Mouse (Mus musculus): ENCODE measurements around the gene Slc27a2.
"Not testable (repeated sequence)": the region's sequence is repeated elsewhere in the genome, so short reads cannot be mapped to it uniquely, and the experiment has no call there.

Slc27a2 gene

DNA sequence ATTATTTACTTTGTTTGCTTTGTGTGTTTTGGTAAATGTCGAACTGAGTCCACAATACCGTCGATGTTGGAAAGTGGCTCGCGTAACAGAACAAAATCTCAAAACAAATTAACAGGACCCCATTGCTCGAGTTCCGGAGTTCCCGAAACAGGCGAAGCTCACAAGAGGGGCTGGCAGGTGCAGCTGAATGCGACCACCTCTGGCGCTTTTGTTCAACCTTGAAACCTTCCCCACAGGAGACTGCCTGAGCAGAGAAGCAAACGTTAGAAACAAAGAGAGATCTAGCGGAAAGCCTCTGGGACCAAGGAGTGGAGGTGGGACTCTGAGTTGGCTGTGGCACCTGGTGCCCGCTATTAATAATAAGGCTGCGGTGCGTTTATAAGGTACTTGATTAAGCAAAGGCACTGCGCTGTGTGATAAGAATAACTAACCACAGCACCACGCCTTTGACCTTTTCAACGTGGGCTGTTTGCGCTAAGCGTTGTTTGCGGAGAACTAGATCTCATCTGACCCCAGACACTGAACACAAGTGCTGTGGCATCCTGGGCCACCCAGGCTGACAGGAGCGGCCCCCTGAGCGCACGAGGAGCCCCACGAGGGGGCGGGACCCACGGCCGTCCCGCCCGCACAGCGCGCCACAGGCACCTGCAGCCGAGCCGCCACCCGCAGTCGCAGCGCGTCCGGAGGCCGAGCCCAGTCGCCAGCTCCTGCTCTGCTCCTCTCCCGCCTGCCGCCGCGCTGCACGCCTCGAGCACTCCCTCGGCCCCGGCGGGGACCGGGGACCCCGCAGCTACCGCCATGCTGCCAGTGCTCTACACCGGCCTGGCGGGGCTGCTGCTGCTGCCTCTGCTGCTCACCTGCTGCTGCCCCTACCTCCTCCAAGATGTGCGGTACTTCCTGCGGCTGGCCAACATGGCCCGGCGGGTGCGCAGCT, at the start of gene Slc27a2:
Slc27a2 (plus strand) TSS at position 51 of the 934 bp plus-strand sequence.
- peak; percentile 6 for DNase-seq (ENCODE audit: low spot score)

DNA sequence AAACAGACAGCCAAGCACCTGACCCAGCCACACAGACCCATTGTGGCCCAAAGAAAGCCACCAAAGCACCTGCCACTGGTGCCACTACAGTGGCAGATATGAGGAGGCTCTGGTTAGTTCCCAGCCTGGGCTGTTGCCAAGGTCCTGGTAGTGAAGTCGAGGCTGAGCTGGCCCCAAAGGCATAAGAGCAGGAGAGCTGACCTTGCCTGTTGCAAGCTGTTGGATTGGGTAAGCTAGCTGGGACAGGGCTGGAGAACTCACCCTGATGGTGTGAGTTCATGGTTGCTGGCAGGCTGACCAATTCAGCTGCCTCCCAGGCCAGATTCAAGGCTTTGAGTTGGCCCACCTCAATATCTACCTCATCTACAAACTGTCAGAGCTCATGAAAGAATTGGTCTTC, 47.1 kb upstream of the Slc27a2 start:
- DNase-seq (ENCODE audit: low spot score), result no peak

DNA sequence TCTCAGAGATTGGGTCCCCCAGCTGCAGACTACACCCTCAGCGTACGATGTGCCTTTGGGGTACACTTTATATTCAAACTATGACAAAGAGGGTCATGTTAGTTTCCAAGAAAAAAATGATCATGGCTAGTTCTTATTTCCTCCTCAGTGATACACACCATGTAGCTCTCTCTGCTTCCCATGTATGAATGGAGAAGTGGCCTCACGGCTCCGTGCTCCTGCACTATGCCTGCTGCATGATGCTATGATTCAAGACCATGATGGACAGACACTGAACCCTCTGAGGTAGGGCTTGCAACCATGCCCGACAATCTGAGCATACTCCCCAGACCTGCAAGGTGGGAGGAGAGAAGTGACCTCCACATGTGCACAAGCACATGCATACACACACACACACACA, 44.7 kb upstream of the Slc27a2 start:
- no peak for DNase-seq (ENCODE audit: low spot score)

DNA sequence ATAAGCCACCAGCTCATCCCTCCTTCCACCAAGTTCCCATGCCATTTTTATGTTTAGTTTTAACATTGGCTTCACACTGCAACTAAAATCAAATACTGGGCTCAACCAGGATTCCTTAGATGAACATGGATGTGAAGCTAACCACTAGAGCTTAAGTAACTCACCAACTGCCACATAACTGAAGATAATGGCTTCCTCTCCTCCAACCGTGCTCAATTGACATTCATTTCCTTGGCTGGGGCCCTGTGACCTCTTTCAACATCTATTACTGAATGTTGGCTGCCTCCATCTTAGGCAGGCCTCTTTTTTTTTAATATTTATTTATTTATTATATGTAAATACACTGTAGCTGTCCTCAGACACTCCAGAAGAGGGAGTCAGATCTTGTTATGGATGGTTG, 44.0 kb upstream of the Slc27a2 start:
- no peak for DNase-seq (ENCODE audit: low spot score)

DNA sequence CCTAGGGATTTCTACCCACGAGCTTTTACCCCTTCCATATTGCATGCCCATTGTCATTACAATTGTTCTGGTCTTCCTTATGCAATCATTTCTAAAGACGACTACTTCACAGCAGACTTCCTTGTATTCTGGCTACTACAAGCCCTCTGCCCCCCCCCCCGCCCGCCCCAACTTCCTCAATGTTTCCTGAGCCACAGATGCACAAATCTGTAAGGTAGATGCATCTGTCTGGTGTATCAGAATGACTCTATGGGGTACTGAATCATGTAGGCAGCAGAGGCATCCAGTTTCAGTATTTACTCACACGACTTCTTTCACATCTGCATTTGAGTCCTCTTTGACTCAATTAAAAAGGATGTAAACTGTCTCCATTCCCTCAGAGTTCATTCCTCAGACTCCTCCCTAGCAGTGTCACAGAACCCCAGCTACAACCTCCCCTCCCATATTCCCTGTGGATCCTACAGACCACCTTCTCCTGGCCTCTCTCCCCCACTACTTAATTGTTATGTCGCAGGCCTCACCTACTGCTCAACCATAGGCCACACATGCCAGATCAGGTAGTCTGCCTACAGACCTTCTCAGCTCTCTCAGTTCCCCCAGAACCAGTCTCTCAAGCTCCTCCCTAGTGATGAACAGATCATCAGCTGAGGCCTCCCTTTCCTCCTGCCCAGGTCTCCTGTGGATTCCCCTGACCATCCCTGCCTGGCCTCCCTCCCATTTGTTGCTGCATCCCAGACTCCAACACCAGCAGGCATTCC, 37.0 kb upstream of the Slc27a2 start:
- no peak for DNase-seq (ENCODE audit: low spot score)

DNA sequence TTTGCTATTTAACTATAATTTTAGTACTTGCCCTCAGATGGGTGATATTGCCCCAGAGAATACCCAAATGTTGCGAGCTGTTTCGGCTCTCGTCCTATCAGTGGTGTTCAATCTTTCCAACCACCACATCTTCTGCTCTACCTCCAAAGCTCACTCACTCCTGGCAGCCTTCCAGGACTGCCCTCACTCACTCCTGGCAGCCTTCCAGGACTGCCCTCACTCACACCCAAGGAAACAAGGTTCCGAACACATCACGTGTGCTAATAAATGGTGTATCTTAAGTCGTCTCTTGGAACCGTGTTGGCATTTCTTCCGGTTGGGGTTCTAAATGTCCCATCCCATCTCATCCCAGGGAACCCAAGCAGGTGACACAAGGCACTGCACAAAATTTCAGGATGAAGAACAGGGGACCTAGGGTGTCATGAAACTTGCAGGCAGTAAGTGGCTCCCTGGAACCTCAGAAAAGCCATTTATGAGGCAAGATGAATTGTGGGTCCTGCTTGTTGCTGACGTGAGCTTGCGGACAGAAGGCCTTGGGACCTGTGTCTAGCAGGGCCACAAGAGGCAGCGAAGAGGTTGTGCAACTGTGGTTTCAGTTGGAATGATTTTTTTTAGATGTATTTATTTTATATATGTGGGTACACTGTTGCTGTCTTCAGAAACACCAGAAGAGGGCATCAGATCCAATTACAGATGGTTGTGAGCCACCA, 32.2 kb upstream of the Slc27a2 start:
- no peak for DNase-seq (ENCODE audit: low spot score)

DNA sequence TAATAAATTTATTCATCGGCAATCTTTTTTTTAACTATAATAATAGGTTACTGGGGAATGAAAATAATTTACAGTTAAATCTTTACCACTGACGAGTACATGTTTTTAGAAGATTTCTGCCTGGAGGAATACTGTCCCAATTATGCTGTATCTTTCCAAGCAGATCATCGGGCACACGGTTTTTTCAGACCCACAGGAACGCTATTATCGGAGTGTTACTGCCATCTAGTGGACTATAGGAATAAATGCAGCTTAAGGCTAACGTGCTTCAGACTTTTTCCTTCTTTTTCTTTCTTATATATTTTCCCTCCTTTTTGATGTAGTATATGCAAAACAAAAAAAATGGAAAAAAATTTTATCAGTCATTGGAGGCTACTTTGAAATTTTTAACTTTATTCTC, 31.4 kb upstream of the Slc27a2 start:
- no peak for DNase-seq (ENCODE audit: low spot score)

DNA sequence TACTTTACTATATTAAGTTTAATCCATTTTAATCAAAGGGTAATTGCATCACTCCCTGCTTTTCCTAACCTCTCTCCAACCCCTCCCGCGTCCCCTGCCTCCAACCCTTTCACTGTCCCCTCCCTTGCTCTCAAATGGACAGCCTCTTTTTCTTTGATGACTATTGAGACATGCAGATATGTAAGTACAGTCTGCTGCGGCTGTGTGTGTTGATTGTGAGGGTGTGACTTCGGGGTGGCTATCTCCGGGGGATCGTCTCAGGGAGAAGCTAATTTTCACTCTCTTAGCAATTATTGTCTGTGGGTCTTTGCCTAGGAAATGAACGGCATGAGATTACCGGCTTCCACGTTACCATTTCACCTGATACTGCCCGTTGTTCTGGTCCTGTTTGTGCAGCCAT, 30.7 kb upstream of the Slc27a2 start:
- no peak for DNase-seq (ENCODE audit: low spot score)

DNA sequence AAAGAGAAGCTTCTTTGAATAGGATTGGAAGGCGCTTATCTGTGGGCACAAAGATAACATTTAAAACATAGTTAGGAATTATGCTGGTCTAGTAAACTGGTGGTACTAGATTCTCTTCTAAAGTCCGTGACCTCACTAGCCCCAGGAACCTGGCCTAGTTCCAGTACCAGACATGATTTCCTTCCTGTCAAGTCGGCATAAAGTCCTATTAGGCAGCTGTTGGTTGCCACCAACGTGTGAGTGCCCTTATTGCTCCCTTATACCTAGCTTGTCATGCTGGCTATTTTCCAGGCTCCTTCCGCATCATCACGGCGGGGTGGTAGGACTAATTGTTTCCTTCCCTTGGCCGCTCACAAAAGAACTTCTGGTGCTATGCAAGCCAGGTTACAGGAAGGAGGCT, 30.2 kb upstream of the Slc27a2 start:
- DNase-seq (ENCODE audit: low spot score), result no peak

DNA sequence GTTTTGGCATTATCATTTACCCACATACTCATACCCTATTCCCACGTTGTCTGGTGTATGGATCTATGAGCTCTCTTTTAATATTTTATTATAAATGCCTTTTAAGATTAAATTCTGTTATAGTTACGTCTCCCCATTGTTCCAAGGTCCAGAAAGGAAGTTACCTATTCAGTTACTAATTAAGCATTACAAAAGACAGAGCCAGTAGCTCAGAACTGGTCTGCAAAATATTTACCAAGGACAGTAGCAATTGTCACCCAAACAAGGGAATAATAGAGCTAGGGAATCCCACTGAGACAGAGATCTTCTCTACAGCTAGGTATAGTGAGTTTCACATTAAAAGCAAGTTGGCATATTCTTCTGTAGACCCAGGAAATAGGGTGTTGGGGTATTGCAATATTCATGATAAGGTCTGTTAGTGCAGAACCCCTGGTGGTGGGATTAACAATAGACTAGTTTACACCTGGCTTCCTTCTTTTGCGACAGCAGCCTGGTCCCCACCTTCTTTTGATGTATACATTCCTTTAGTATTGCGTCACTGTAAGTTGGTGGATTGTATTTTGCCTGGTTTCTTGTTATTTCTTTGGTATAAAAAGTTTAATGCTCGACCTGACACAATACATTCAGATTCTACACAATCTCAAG, 29.0 kb upstream of the Slc27a2 start:
- not testable (repeated sequence) for DNase-seq (ENCODE audit: low spot score)

DNA sequence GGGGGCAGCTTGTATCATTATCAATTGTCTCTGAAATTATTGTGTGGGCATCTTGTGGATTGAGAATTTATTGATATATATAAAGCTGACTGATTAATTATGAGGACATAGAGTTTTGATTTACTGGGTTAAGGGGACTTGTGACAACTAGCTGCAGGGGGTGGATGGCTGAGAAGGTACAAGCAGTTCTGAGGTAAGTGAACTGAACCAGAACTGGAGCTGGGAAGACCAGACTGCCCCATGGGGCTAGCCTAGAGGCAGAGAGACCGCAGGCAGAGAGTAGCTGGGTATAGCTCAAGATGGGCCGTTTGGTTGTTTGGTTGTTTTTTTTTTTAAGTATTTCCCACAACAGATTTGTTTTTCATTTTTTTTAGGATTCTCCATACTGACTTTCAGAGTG, 27.9 kb upstream of the Slc27a2 start:
- no peak for DNase-seq (ENCODE audit: low spot score)

DNA sequence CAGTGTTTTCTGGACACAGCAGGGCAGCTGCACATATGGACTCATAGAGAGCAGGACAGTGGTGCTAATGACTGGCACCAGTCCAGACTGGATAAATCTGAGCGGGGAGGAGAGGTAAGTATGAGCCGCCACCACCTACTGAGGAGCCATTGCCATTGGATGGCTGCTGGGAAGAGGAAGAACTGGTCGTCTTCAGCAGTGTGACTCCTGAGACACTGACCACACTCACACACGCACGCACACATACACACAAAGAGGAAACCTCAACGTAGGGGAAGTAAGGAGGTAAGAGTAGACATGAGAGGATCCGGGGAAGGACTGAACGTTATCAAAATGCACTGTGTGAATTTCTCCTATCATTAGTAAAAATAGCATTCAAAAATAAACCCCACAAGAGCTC, 24.7 kb upstream of the Slc27a2 start:
- DNase-seq (ENCODE audit: low spot score), result no peak

DNA sequence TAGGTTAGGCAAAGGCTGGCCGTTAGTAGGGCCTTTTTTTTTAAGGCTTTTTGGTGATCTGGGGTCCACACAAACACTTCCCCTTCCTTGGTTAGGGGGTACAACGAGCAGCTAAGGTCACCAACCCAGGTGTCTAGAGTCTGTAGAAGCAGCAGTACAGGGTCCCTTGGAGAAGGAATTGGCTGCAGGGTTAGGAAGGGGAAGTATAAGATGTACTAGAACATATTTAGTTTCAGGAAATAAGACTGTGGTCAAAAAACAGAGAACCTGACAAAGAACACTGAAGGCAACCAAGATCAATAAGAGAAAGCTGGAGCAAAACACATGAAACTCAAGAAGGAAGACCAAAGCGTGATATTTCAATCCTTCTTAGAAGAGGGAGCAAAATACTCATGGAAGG, 21.6 kb upstream of the Slc27a2 start:
- DNase-seq (ENCODE audit: low spot score), result no peak

DNA sequence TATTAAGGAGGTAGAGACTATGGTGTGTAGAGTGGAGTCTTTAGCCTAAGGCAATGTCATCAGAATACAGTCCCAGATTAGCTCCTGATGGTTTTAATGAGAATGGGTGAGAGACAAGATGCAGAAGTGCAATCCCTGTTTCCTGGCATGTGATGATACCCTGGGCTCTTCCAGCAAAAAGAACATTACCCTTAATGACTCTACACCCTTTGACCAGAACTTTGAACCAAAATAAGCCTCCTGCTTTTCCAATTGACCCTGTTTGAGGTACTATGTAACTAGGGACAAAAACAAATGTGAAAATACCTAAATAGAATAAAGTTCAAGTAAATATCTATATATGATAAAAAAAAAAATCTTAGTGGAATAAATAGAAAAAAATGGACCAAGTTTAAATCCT, 14.6 kb upstream of the Slc27a2 start:
- no peak for DNase-seq (ENCODE audit: low spot score)

DNA sequence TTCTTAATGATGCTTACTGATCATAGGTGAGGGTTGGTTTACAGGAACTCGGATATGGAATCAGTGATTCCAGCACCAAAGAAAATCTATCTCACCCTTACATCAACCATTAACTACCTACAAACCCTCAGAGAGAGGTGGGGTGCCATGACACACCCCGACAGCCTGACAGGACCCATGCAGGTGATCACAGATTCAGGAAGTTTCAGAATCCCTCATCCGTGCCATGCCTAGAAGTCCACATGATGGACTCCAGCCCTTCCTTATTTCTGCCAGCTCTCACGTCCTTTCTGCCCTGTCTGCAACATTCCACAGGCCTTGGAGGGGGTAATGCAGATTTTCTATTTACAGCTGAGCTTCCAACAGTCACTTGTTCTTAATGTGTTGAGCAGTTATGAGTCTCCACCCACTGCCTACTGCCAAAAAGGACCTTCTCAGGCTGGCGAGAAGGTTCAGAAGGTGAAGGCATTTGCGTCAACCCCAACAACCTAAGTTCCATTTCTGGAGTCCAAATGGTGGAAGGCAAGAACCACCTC, 11.7 kb upstream of the Slc27a2 start:
- DNase-seq (ENCODE audit: low spot score), result no peak

DNA sequence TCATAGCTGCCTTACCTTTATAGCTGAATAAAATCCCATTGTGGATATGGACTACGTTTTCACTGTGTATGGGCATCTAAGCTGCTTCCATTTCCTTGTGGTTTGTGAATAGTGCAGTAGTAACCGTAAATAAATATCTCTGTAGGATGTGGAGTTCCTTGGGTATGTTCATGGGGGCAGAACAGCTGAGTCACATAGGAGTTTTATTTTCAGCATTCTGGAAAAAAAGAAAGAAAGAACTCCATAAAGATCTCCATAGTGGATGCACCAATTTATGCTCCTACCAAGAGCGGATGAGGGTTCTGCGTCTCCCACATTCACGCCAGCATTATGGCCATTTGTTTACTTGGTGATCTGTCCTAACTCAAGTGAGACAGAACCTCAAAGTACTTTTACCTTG, 10.0 kb upstream of the Slc27a2 start:
- DNase-seq (ENCODE audit: low spot score), result no peak

DNA sequence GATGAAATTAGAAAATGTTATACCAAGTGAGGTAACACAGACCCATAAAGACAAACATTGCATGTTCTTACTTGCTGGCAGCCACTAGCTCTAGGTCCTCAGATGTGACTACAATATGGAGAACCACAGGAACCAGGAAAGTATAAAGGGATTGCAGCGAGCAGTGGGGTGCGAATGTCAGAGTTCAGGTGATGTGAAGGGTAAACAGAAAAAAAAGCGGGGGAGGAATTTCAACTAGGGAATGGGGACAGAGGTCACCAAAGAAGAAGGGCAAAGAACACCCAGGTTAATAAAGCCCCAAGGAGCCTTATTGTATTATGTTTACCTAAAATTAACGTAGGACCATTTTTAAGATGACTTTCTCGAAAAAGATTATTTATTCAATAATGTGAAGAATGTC, 6.9 kb upstream of the Slc27a2 start:
- no peak for DNase-seq (ENCODE audit: low spot score)

DNA sequence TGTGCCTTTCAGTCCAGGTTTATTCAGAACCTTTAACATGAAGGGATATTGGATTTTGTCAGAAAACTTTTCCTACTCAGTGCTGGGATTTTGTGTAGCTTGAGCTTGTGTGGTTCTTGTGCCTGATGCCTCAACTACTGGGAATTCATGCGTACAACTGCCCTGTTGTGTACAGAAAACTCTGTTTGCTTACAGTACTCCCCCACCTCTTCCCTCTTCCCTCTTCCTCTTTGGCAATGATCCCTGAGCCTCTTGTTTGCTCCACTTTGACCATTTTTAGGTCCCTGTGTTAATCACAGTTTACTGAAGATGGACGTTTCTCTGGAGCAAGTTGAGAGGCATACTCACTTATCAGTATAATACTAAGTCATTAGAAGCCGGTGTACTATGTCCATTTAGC, 5.8 kb upstream of the Slc27a2 start:
- no peak for DNase-seq (ENCODE audit: low spot score)

DNA sequence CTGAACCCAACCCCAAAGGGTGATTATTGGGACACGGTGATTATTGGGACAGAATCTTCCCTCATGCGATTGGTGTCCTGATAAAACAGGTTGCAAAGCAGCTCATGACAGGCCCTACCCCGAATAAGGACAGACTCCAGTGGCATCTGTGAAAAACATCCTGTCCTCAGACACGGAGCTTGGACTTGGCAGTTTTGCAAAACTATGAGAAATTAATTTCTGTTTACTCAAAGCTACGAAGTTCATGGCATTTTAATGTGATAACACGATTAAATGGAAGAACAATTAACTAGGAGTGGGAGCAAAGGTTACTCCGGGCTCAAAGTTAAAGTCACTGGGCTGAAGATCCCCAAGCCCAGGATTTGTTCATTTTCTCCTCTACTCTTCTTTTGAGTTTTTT, 2.5 kb upstream of the Slc27a2 start:
- DNase-seq (ENCODE audit: low spot score), result no peak

DNA sequence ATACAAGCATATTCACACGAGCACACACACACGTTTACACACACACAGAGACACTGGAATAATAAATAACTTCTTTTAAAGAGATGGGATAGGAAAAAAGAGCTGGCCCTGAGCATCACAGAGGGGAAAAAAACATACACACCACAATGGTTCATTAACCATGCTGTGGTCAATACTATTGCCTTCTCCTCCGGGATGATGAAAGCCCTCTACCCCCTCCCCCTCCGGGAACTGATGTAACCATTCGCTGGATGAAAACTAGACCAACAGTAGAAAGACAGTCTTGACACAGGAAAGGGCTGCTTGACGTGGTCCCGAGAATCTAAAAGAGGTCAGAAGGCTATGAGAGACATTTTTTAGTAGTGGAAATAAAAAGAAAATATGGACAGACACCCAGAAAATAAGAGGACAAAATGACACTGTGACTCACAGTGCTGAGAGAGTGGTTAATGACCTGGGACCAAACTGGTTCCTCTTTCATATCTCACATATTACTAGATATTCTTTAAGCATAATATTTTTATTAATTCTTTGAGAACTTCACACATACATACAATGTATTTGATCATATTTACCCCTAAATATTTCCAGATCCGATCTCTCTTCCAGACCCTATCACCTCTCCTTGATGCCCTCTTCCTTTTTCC, 840 bp upstream of the Slc27a2 start:
- no peak for DNase-seq (ENCODE audit: low spot score)

DNA sequence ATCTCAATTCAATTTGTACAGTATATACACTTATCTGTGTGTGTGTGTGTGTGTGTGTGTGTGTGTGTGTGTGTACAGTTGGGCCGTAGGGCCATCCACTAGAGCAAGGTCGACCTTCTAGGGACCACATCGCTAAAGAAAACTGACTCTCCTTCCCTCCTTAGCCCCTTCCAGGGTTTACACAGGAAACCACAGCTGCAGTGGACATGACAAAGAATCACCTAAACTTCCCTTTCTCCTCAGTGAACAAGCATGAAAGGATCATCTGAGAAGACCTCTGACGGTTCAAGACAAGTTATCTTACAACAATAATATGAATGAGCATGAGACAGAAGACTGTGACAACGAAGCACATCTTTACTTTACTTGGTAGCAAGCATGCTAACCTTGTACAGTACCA, 311 bp upstream of the Slc27a2 start:
- no peak for DNase-seq (ENCODE audit: low spot score)

DNA sequence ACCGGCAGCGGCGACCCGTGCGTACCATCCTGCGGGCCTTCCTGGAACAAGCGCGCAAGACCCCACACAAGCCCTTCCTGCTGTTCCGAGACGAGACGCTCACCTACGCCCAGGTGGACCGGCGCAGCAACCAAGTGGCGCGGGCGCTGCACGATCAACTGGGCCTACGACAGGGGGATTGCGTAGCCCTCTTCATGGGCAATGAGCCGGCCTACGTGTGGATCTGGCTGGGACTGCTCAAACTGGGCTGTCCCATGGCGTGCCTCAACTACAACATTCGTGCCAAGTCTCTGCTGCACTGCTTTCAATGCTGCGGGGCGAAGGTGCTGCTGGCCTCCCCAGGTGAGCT, 1.1 kb downstream of the Slc27a2 start:
- DNase-seq (ENCODE audit: low spot score), result no peak
